Mouse (Mus musculus): ENCODE data around the gene Snx33.

- TF ChIP-seq CTCF (IDR thresholded peaks at IDR 0.05; ENCODE audit: low read depth) = no peak
- no peak for TF ChIP-seq EP300 (IDR thresholded peaks at IDR 0.05; ENCODE audit: low read depth)
Measured at GRCm38 (mm10) chr9:56970158-56970557, 42.0 kb upstream of the Snx33 start.
